In the genomic region with DNA sequence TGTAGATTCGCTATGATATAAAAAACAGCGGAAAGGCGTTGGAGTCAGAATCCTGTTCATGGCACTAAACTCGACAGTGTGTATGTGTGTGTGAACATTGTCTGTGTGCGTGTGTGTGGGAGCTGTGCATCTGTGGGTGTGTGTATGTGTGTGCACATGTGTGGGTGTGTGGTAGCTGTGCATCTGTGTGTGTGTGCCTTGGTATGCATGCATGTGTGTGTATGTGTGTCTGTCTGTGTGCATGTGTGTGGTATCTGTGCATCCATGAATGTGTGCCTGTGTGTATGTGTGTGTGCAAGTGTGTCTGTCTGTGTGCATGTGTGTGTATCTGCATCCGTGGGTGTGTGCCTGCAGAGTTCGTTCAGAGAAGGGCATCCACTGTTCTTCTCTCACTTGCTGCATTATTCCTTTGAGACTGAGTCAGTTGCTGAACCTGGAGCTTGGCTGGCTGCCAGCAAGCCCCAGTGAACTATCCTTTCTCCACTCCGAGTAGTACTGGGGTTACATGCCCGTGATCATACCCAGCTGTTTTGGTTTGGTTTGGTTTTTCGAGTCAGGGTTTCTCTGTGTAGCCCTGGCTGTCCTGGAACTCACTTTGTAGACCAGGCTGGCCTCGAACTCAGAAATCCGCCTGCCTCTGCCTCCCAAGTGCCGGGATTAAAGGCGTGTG, we compare ENCODE assay signal across 16 mouse cellular contexts. TPM values are rescaled to one million over a fixed set of nuclear protein-coding genes. Genes with fewer than 3 reads are reported as not detected.
A peak's percentile ranks its signal among the peaks of the same experiment; 100 is the strongest.
DNase-seq lines count a peak whose midpoint lies in the region; ATAC-seq and TF ChIP-seq lines count a peak whose summit lies in the region.
"Had no signal": no experiment of that assay in that cellular context is flagged by ENCODE, and none has a peak within 500 bp of the region (broad histone marks: within the 10 kb centered on the region; RNA-seq: fewer than 3 reads in every experiment).

No protein-coding gene starts in this region.

- H3K4me1 ChIP-seq in hindbrain, postnatal 0 days (ENCODE audit: insufficient read depth, low read length): no peaks in the 10 kb centered on the region
- no peaks in the 10 kb centered on the region for H3K4me1 ChIP-seq in hindbrain, embryonic 12.5 days
- no peaks in the 10 kb centered on the region for H3K4me1 ChIP-seq in midbrain, embryonic 11.5 days (ENCODE audit: control insufficient read depth, insufficient read depth, low read length)
- no peaks in the 10 kb centered on the region for H3K4me1 ChIP-seq in midbrain, postnatal 0 days (ENCODE audit: insufficient read depth, low read length)
- H3K4me1 ChIP-seq: forebrain, embryonic 12.5 days had no signal

- H3K27me3 ChIP-seq in hindbrain, postnatal 0 days (ENCODE audit: insufficient read depth, low read length): no peaks in the 10 kb centered on the region
- no peaks in the 10 kb centered on the region for H3K27me3 ChIP-seq in hindbrain, embryonic 12.5 days
- no peaks in the 10 kb centered on the region for H3K27me3 ChIP-seq in midbrain, embryonic 11.5 days (ENCODE audit: control insufficient read depth, insufficient read depth, low read length)
- no peaks in the 10 kb centered on the region for H3K27me3 ChIP-seq in midbrain, postnatal 0 days (ENCODE audit: insufficient read depth, low read length)
- H3K27me3 ChIP-seq: forebrain, embryonic 12.5 days; heart, embryonic 15.5 days; stomach, embryonic 15.5 days had no signal

- H3K4me2 ChIP-seq in hindbrain, postnatal 0 days (ENCODE audit: low read depth, low read length): no peak overlapping the region
- no peak overlapping the region for H3K4me2 ChIP-seq in hindbrain, embryonic 12.5 days (replicated peaks)
- H3K4me2 ChIP-seq in midbrain, embryonic 11.5 days: no peak overlapping the region
- H3K4me2 ChIP-seq in midbrain, postnatal 0 days (ENCODE audit: low read depth, low read length, poor library complexity, severe bottlenecking): no peak overlapping the region
- H3K4me2 ChIP-seq: forebrain, embryonic 12.5 days; heart, embryonic 15.5 days; stomach, embryonic 15.5 days had no signal

- TF ChIP-seq CTCF in hindbrain, postnatal 0 days (IDR thresholded peaks at IDR 0.05; ENCODE audit: low read depth): no peak
- no peak for TF ChIP-seq CTCF in midbrain, postnatal 0 days (IDR thresholded peaks at IDR 0.05)

- DNase-seq in hindbrain, postnatal 0 days (ENCODE audit: low spot score): peak; percentile 13
- DNase-seq in midbrain, embryonic 11.5 days (ENCODE audit: low spot score, missing footprints): peak; percentile 81
- DNase-seq in midbrain, postnatal 0 days (ENCODE audit: low spot score): no peak
- peak; percentile 80 for DNase-seq in NIH3T3 (ENCODE audit: low read depth)
- DNase-seq in telencephalon, adult 2 months (ENCODE audit: low read depth, low spot score): peak; percentile 2
- no peak for DNase-seq in embryo, embryonic 10.5 days (ENCODE audit: low spot score)
- DNase-seq: gastrocnemius, postnatal 36 days; liver had no signal

- H3K4me3 ChIP-seq in hindbrain, postnatal 0 days (ENCODE audit: low read length): no peak overlapping the region
- no peak overlapping the region for H3K4me3 ChIP-seq in hindbrain, embryonic 12.5 days
- no peak overlapping the region for H3K4me3 ChIP-seq in midbrain, embryonic 11.5 days (ENCODE audit: low read depth, low read length)
- no peak overlapping the region for H3K4me3 ChIP-seq in midbrain, postnatal 0 days (ENCODE audit: low read depth, low read length)
- H3K4me3 ChIP-seq: forebrain, embryonic 12.5 days; heart, embryonic 15.5 days; stomach, embryonic 15.5 days had no signal

- ATAC-seq in hindbrain, postnatal 0 days: no peak
- no peak for ATAC-seq in hindbrain, embryonic 12.5 days (ENCODE audit: low FRiP score)
- no peak for ATAC-seq in midbrain, embryonic 11.5 days (ENCODE audit: low FRiP score)
- ATAC-seq in midbrain, postnatal 0 days (ENCODE audit: low FRiP score): no peak
- ATAC-seq: activated CD4-positive, CD25-positive, alpha-beta regulatory T cell, adult 4 months had no signal

- no peaks in the 10 kb centered on the region for H3K9me3 ChIP-seq in hindbrain, postnatal 0 days (ENCODE audit: low read length)
- H3K9me3 ChIP-seq in hindbrain, embryonic 12.5 days (replicated peaks): no peaks in the 10 kb centered on the region
- no peaks in the 10 kb centered on the region for H3K9me3 ChIP-seq in midbrain, embryonic 11.5 days (ENCODE audit: control insufficient read depth, low read length)
- no peaks in the 10 kb centered on the region for H3K9me3 ChIP-seq in midbrain, postnatal 0 days (ENCODE audit: low read length)
- H3K9me3 ChIP-seq: forebrain, embryonic 12.5 days; heart, embryonic 15.5 days; stomach, embryonic 15.5 days had no signal

- peaks cover 29% of the 10 kb centered on the region for H3K36me3 ChIP-seq in hindbrain, postnatal 0 days (ENCODE audit: insufficient read depth, low read length)
- H3K36me3 ChIP-seq in hindbrain, embryonic 12.5 days: peaks cover 45% of the 10 kb centered on the region
- peaks cover 11% of the 10 kb centered on the region for H3K36me3 ChIP-seq in midbrain, embryonic 11.5 days (ENCODE audit: control insufficient read depth, insufficient read depth, low read length)
- peaks cover 45% of the 10 kb centered on the region for H3K36me3 ChIP-seq in midbrain, postnatal 0 days (ENCODE audit: insufficient read depth, low read length)

- 82% methylated on average over 14 of the region's 14 CpGs for WGBS in hindbrain, postnatal 0 days
- WGBS in hindbrain, embryonic 12.5 days: 82% methylated on average over 14 of the region's 14 CpGs
- 89% methylated on average over 14 of the region's 14 CpGs for WGBS in midbrain, embryonic 11.5 days
- WGBS in midbrain, postnatal 0 days: 82% methylated on average over 12 of the region's 14 CpGs

- H3K27ac ChIP-seq in hindbrain, postnatal 0 days: no peak overlapping the region
- H3K27ac ChIP-seq in hindbrain, embryonic 12.5 days: no peak overlapping the region
- no peak overlapping the region for H3K27ac ChIP-seq in midbrain, embryonic 11.5 days (ENCODE audit: low read depth, low read length)
- no peak overlapping the region for H3K27ac ChIP-seq in midbrain, postnatal 0 days (ENCODE audit: low read depth, low read length)
- H3K27ac ChIP-seq: forebrain, embryonic 12.5 days; heart, embryonic 15.5 days; stomach, embryonic 15.5 days had no signal

- no peak overlapping the region for H3K9ac ChIP-seq in hindbrain, postnatal 0 days (replicated peaks; ENCODE audit: low read length)
- H3K9ac ChIP-seq in hindbrain, embryonic 12.5 days: no peak overlapping the region
- no peak overlapping the region for H3K9ac ChIP-seq in midbrain, embryonic 11.5 days (ENCODE audit: low read length)
- no peak overlapping the region for H3K9ac ChIP-seq in midbrain, postnatal 0 days (replicated peaks; ENCODE audit: low read length, poor library complexity, severe bottlenecking)
- H3K9ac ChIP-seq: forebrain, embryonic 12.5 days; heart, embryonic 15.5 days; stomach, embryonic 15.5 days had no signal

RNA-seq across cellular contexts. Expression of gene Heatr6, which starts 30.6 kb away (rescaled TPM):
- total RNA-seq in hindbrain, postnatal 0 days (2014; rRNA removed): 24.6 and 28.5 TPM in 2 replicates
- polyA plus RNA-seq in hindbrain, postnatal 0 days (2015; fragmentation: Nextera tagmentation; extraction: Ambion mirVana): 25.8 and 26.2 TPM in 2 replicates
- 34.1 and 37.4 TPM in 2 replicates for polyA plus RNA-seq in hindbrain, embryonic 12.5 days (2016; fragmentation: Nextera tagmentation; extraction: Ambion mirVana)
- polyA plus RNA-seq in midbrain, embryonic 11.5 days (2014; fragmentation: Nextera tagmentation; extraction: Ambion mirVana): 30.1 and 31.9 TPM in 2 replicates
- 24.8 and 31.9 TPM in 2 replicates for total RNA-seq in midbrain, postnatal 0 days (2014; rRNA removed)
- polyA plus RNA-seq in midbrain, postnatal 0 days (2015; fragmentation: Nextera tagmentation; extraction: Ambion mirVana): 22.0 and 25.9 TPM in 2 replicates

RNA-seq across cellular contexts. Expression of gene Wfdc21, which starts 37.3 kb away (rescaled TPM):
- not detected in 2 replicates for total RNA-seq in hindbrain, postnatal 0 days (2014; rRNA removed)
- polyA plus RNA-seq in hindbrain, postnatal 0 days (2015; fragmentation: Nextera tagmentation; extraction: Ambion mirVana): 0.78 TPM in 1 of 2 replicates, not detected in the other
- not detected in 2 replicates for polyA plus RNA-seq in hindbrain, embryonic 12.5 days (2016; fragmentation: Nextera tagmentation; extraction: Ambion mirVana)
- not detected in 2 replicates for polyA plus RNA-seq in midbrain, embryonic 11.5 days (2014; fragmentation: Nextera tagmentation; extraction: Ambion mirVana)
- total RNA-seq in midbrain, postnatal 0 days (2014; rRNA removed): not detected in 2 replicates
- polyA plus RNA-seq in midbrain, postnatal 0 days (2015; fragmentation: Nextera tagmentation; extraction: Ambion mirVana): not detected in 2 replicates
- total RNA-seq: gastrocnemius, postnatal 36 days; heart, postnatal 4 days; layer of hippocampus, postnatal 14 days had no signal
- polyA plus RNA-seq: activated CD4-positive, CD25-positive, alpha-beta regulatory T cell, adult 4 months; brain, embryonic 14.5 days; forebrain, embryonic 12.5 days had no signal

Comparison
In these comparisons a context has a peak if more than half of its experiments do, and no peak if none do; other contexts are left out.
1. DNase-seq: peak in hindbrain, postnatal 0 days (single experiment), midbrain, embryonic 11.5 days (single experiment), NIH3T3 (single experiment) and telencephalon, adult 2 months (single experiment); none in midbrain, postnatal 0 days (single experiment) and embryo, embryonic 10.5 days (single experiment).